Mouse (Mus musculus) bone marrow, adult 2 months (tissue): Measurements from ENCODE around the gene Gm4513. TPM values are rescaled to one million over a fixed set of nuclear protein-coding genes. Genes with fewer than 3 reads are reported as not detected.
"Not testable (repeated sequence)": the region's sequence is repeated elsewhere in the genome, so short reads cannot be mapped to it uniquely, and the experiment has no call there.

ENCODE experiments used
- H3K27ac ChIP-seq: fragments of 200-500 bp; 2 replicates; pipeline ENCODE4 v1.5.1; 2012; ENCODE audit warnings: low read depth, mild to moderate bottlenecking, control low read depth, inconsistent platforms, low read length; ENCODE audit not compliant: control insufficient read depth, poor library complexity, insufficient read depth
- H3K4me1 ChIP-seq: fragments of 200-500 bp; 2 replicates; pipeline ENCODE4 v1.6.1; 2011; ENCODE audit warnings: low read length; ENCODE audit not compliant: control insufficient read depth, insufficient read depth
- H3K4me3 ChIP-seq: fragments of 200-500 bp; replicated peaks from 2 replicates; pipeline ENCODE3; 2011; ENCODE audit warnings: mild to moderate bottlenecking, low read depth, low read length, control low read depth; ENCODE audit not compliant: control insufficient read depth
- whole genome bisulfite sequencing: fragments of 180-500 bp; shearing (Covaris S2); methylation state at CpG from one replicate; pipeline ENCODE4 v1.1.7; 2018; 5-methylcytosine and 5-hydroxymethylcytosine counted together
- polyA plus RNA-seq: library from polyadenylated mRNA; stranded (reverse); fragments of >200 nt; gene quantifications from 2 replicates; pipeline ENCODE4 v1.2.4, GENCODE M21; 2011; ENCODE audit warnings: low replicate concordance; ENCODE audit not compliant: missing spikeins, insufficient read depth, insufficient read length

Gm4513 gene
- polyA plus RNA-seq: not detected in 2 replicates

GRCm38 (mm10) chr7:20598921-20599320, at the start of gene Gm4513:
Gm4513 (minus strand) TSS chr7:20599021.
- not testable (repeated sequence) for H3K27ac ChIP-seq, H3K4me1 ChIP-seq, H3K4me3 ChIP-seq
- WGBS: 87% methylated on average over 3 of the region's 5 CpGs

GRCm38 (mm10) chr7:20576141-20576540, 22.7 kb downstream of the Gm4513 start, which contains the start of gene Gm4141:
Gm4141 (minus strand) TSS chr7:20576241.
- H3K4me1 ChIP-seq, H3K27ac ChIP-seq, H3K4me3 ChIP-seq: not testable (repeated sequence)
- no CpG with 5 or more reads among the region's 3 CpGs for WGBS

- not testable (repeated sequence) for H3K4me1 ChIP-seq, H3K27ac ChIP-seq, H3K4me3 ChIP-seq
- no CpG with 5 or more reads among the region's 1 CpGs for WGBS
Measured at GRCm38 (mm10) chr7:20545657-20546056, 53.2 kb downstream of the Gm4513 start, which contains the start of gene Gm5726. Gm5726 (minus strand) TSS chr7:20545757.

Other genes with a start within 250 kb of the Gm4513 start
- not detected in 2 replicates for gene Gm5728, start 223.6 kb downstream of the Gm4513 start, polyA plus RNA-seq
- gene Vmn1r100, start 181.1 kb downstream of the Gm4513 start, polyA plus RNA-seq: not detected in 2 replicates
- not detected in 2 replicates for gene Vmn1r101, start 156.4 kb downstream of the Gm4513 start, polyA plus RNA-seq
- gene Gm10670, start 124.1 kb downstream of the Gm4513 start, polyA plus RNA-seq: not detected in 2 replicates
- not detected in 2 replicates for gene Vmn1r103, start 88.5 kb downstream of the Gm4513 start, polyA plus RNA-seq
- gene Vmn1r104, start 65.2 kb downstream of the Gm4513 start, polyA plus RNA-seq: not detected in 2 replicates
- gene Gm5726, start 53.3 kb downstream of the Gm4513 start, polyA plus RNA-seq: not detected in 2 replicates
- gene Gm4141, start 22.8 kb downstream of the Gm4513 start, polyA plus RNA-seq: not detected in 2 replicates
- gene Vmn1r107, start 69.9 kb upstream of the Gm4513 start, polyA plus RNA-seq: not detected in 2 replicates
- gene Vmn1r111, start 104.2 kb upstream of the Gm4513 start, polyA plus RNA-seq: not detected in 2 replicates
- gene Gm10668, start 131.6 kb upstream of the Gm4513 start, polyA plus RNA-seq: not detected in 2 replicates
- not detected in 2 replicates for gene Vmn1r112, start 172.2 kb upstream of the Gm4513 start, polyA plus RNA-seq
- not detected in 2 replicates for gene Vmn1r113, start 188.3 kb upstream of the Gm4513 start, polyA plus RNA-seq
- gene Vmn1r114, start 213.2 kb upstream of the Gm4513 start, polyA plus RNA-seq: not detected in 2 replicates
- not detected in 2 replicates for gene Vmn1r115, start 246.0 kb upstream of the Gm4513 start, polyA plus RNA-seq